Mouse (Mus musculus): ENCODE data around the gene Hsf5. TPM values are rescaled to one million over a fixed set of nuclear protein-coding genes. Genes with fewer than 3 reads are reported as not detected.

Gene Hsf5
- polyA plus RNA-seq, 1 experiment from 2014 or later, result 0.52 TPM

GRCm38 (mm10) chr11:87595327-87595841 lies 21.6 kb upstream of the Hsf5 start:
- Histone ChIP-seq H3K27ac (ENCODE audit: low read depth, low read length) (peak overlapping the region; percentile 71), H3K36me3 (ENCODE audit: control insufficient read depth, insufficient read depth, low read length) (peaks cover 5% of the 10 kb centered on the region), H3K9ac (ENCODE audit: low read length) (peak overlapping the region; percentile 94), H3K4me1 (replicated peaks; ENCODE audit: control insufficient read depth, insufficient read depth, low read length) (peaks cover 21% of the 10 kb centered on the region; the same call in 1 of the 2 replicates), H3K9me3 (ENCODE audit: control insufficient read depth, low read length) (no peaks in the 10 kb centered on the region), H3K4me3 (ENCODE audit: low read depth, low read length) (peak overlapping the region; percentile 72), H3K27me3 (ENCODE audit: control insufficient read depth, insufficient read depth, low read length) (no peaks in the 10 kb centered on the region), H3K4me2 (ENCODE audit: low read depth, low read length, severe bottlenecking) (peak overlapping the region; percentile 92)
- peak; percentile 59 for ATAC-seq (replicated peaks; ENCODE audit: low FRiP score)
- 2% methylated on average over 29 of the region's 37 CpGs for WGBS
- DNase-seq (ENCODE audit: low spot score), result peak; percentile 94

DNA sequence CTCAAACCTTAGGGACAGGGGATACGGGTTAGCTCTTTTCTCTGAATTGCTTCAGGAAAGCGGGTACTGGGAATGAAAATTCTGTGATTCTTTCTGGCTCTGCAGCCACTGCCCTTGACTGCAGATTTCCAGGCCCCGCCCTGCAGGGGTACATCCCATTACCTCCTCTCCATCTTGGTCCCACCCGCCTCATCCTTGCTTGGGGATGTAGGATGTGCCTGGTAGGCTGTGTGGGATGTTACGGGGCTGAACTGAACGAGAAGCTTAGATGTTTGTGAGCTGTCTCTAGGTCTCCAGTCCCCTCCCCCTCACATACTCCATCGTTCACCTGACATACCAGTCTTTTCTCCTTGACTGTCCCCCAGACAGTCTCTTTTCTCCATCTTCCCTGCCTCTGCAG lies 21.0 kb upstream of the Hsf5 start:
- H3K27me3 ChIP-seq (ENCODE audit: control insufficient read depth, insufficient read depth, low read length), result no peaks in the 10 kb centered on the region
- H3K36me3 ChIP-seq (ENCODE audit: control insufficient read depth, insufficient read depth, low read length), result peaks cover 10% of the 10 kb centered on the region
- WGBS, result 9% methylated on average over 7 of the region's 7 CpGs
- peaks cover 18% of the 10 kb centered on the region; the same call in 1 of the 2 replicates for H3K4me1 ChIP-seq (replicated peaks; ENCODE audit: control insufficient read depth, insufficient read depth, low read length)
- no peak for DNase-seq (ENCODE audit: low spot score)
- peak overlapping the region; percentile 94 for H3K9ac ChIP-seq (ENCODE audit: low read length)
- H3K4me2 ChIP-seq (ENCODE audit: low read depth, low read length, severe bottlenecking), result peak overlapping the region; percentile 92
- ATAC-seq (replicated peaks; ENCODE audit: low FRiP score), result no peak
- peak overlapping the region; percentile 72 for H3K4me3 ChIP-seq (ENCODE audit: low read depth, low read length)
- peak overlapping the region; percentile 71 for H3K27ac ChIP-seq (ENCODE audit: low read depth, low read length)
- H3K9me3 ChIP-seq (ENCODE audit: control insufficient read depth, low read length), result no peaks in the 10 kb centered on the region

GRCm38 (mm10) chr11:87596492-87596891 lies 20.5 kb upstream of the Hsf5 start:
- Histone ChIP-seq H3K4me3 (ENCODE audit: low read depth, low read length) (peak overlapping the region; percentile 72), H3K9me3 (ENCODE audit: control insufficient read depth, low read length) (no peaks in the 10 kb centered on the region), H3K36me3 (ENCODE audit: control insufficient read depth, insufficient read depth, low read length) (peaks cover 11% of the 10 kb centered on the region), H3K9ac (ENCODE audit: low read length) (peak overlapping the region; percentile 94), H3K4me1 (replicated peaks; ENCODE audit: control insufficient read depth, insufficient read depth, low read length) (peaks cover 18% of the 10 kb centered on the region; the same call in 1 of the 2 replicates), H3K27ac (ENCODE audit: low read depth, low read length) (0 out of 2 replicates have a peak overlapping the region, but pooled peaks have one; percentile 20), H3K27me3 (ENCODE audit: control insufficient read depth, insufficient read depth, low read length) (no peaks in the 10 kb centered on the region), H3K4me2 (ENCODE audit: low read depth, low read length, severe bottlenecking) (peak overlapping the region; percentile 92)
- WGBS, result 27% methylated on average over 2 of the region's 2 CpGs
- no peak for ATAC-seq (replicated peaks; ENCODE audit: low FRiP score)
- DNase-seq (ENCODE audit: low spot score), result no peak

DNA sequence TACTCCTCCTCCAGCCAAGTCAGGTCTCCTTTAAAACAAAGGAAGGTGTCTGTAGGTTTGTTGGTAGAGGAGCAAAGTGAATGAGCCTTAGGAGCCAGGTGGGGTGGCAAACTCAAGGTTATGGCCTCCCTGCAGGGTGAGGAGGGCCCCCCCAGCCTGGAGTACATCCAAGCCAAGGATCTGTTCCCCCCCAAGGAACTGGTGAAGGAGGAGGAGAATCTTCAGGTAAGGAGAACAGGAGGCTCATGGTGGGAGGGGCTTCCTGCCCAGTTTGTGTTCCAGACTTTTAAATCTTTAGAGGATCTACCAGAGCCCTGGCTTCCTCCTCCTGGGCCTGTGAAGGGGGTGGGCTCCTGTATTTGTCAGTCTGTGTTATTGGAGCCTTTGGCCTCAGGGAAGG lies 19.9 kb upstream of the Hsf5 start:
- peaks cover 11% of the 10 kb centered on the region for H3K36me3 ChIP-seq (ENCODE audit: control insufficient read depth, insufficient read depth, low read length)
- H3K4me2 ChIP-seq (ENCODE audit: low read depth, low read length, severe bottlenecking), result peak overlapping the region; percentile 92; the same call in 1 of the 2 replicates
- H3K4me1 ChIP-seq (replicated peaks; ENCODE audit: control insufficient read depth, insufficient read depth, low read length), result peaks cover 18% of the 10 kb centered on the region; the same call in 1 of the 2 replicates
- no peak for DNase-seq (ENCODE audit: low spot score)
- H3K9me3 ChIP-seq (ENCODE audit: control insufficient read depth, low read length), result no peaks in the 10 kb centered on the region
- peak overlapping the region; percentile 72; the same call in 1 of the 2 replicates for H3K4me3 ChIP-seq (ENCODE audit: low read depth, low read length)
- no peak for ATAC-seq (replicated peaks; ENCODE audit: low FRiP score)
- H3K9ac ChIP-seq (ENCODE audit: low read length), result peak overlapping the region; percentile 94; the same call in 1 of the 2 replicates
- H3K27ac ChIP-seq (ENCODE audit: low read depth, low read length), result no peak overlapping the region
- no peaks in the 10 kb centered on the region for H3K27me3 ChIP-seq (ENCODE audit: control insufficient read depth, insufficient read depth, low read length)

- 88% methylated on average over 13 of the region's 13 CpGs for WGBS
- no peak overlapping the region for H3K27ac ChIP-seq (ENCODE audit: low read depth, low read length)
- H3K4me3 ChIP-seq (ENCODE audit: low read depth, low read length), result no peak overlapping the region
- H3K4me1 ChIP-seq (replicated peaks; ENCODE audit: control insufficient read depth, insufficient read depth, low read length), result peaks cover 7% of the 10 kb centered on the region; the same call in 1 of the 2 replicates
- ATAC-seq (replicated peaks; ENCODE audit: low FRiP score) (no peak), DNase-seq (ENCODE audit: low spot score) (no peak)
- no peak overlapping the region for H3K4me2 ChIP-seq (ENCODE audit: low read depth, low read length, severe bottlenecking)
- H3K9me3 ChIP-seq (ENCODE audit: control insufficient read depth, low read length), result no peaks in the 10 kb centered on the region
- H3K27me3 ChIP-seq (ENCODE audit: control insufficient read depth, insufficient read depth, low read length), result no peaks in the 10 kb centered on the region
- no peak overlapping the region for H3K9ac ChIP-seq (ENCODE audit: low read length)
- H3K36me3 ChIP-seq (ENCODE audit: control insufficient read depth, insufficient read depth, low read length), result peaks cover 24% of the 10 kb centered on the region
Measured at GRCm38 (mm10) chr11:87599395-87600089, 17.4 kb upstream of the Hsf5 start.

- DNase-seq (ENCODE audit: low spot score), result peak; percentile 42
- 0 out of 2 replicates have a peak, but pooled peaks cover 7% of the 10 kb centered on the region for H3K4me1 ChIP-seq (replicated peaks; ENCODE audit: control insufficient read depth, insufficient read depth, low read length)
- H3K9ac ChIP-seq (ENCODE audit: low read length), result no peak overlapping the region
- no peak overlapping the region for H3K27ac ChIP-seq (ENCODE audit: low read depth, low read length)
- H3K9me3 ChIP-seq (ENCODE audit: control insufficient read depth, low read length), result no peaks in the 10 kb centered on the region
- H3K36me3 ChIP-seq (ENCODE audit: control insufficient read depth, insufficient read depth, low read length), result peaks cover 32% of the 10 kb centered on the region
- H3K27me3 ChIP-seq (ENCODE audit: control insufficient read depth, insufficient read depth, low read length), result no peaks in the 10 kb centered on the region
- H3K4me2 ChIP-seq (ENCODE audit: low read depth, low read length, severe bottlenecking), result no peak overlapping the region
- H3K4me3 ChIP-seq (ENCODE audit: low read depth, low read length), result no peak overlapping the region
- no peak for ATAC-seq (replicated peaks; ENCODE audit: low FRiP score)
- WGBS, result 94% methylated on average over 10 of the region's 10 CpGs
Measured at GRCm38 (mm10) chr11:87600322-87600853, 16.6 kb upstream of the Hsf5 start.

GRCm38 (mm10) chr11:87602234-87602633 lies 14.7 kb upstream of the Hsf5 start:
- Histone ChIP-seq H3K9ac (ENCODE audit: low read length) (no peak overlapping the region), H3K4me1 (replicated peaks; ENCODE audit: control insufficient read depth, insufficient read depth, low read length) (no peaks in the 10 kb centered on the region), H3K27ac (ENCODE audit: low read depth, low read length) (no peak overlapping the region), H3K4me3 (ENCODE audit: low read depth, low read length) (no peak overlapping the region), H3K27me3 (ENCODE audit: control insufficient read depth, insufficient read depth, low read length) (no peaks in the 10 kb centered on the region), H3K4me2 (ENCODE audit: low read depth, low read length, severe bottlenecking) (no peak overlapping the region), H3K9me3 (ENCODE audit: control insufficient read depth, low read length) (no peaks in the 10 kb centered on the region), H3K36me3 (ENCODE audit: control insufficient read depth, insufficient read depth, low read length) (peaks cover 34% of the 10 kb centered on the region)
- DNase-seq (ENCODE audit: low spot score) (no peak), ATAC-seq (replicated peaks; ENCODE audit: low FRiP score) (no peak)
- WGBS, result 93% methylated on average over 9 of the region's 9 CpGs

DNA sequence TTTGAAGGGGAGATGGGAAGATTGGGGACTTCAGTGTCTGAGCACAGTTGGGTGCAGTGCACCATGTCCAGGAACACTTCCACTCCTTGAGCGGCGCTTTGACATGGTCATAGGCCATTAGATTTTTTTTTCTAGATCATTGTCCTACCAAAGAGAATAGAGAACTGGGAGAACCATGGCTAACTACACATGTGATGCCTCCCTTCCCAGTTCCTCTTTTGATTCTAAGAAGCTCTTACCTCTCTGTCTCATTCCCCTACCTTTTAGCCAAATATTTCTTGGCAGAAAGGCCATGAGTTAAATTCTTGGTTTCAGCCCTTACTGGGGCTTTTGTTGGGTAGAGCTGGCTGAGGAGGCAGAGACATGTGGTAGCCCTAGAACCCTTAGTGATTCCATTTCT lies 13.4 kb upstream of the Hsf5 start:
- DNase-seq (ENCODE audit: low spot score), result no peak
- ATAC-seq (replicated peaks; ENCODE audit: low FRiP score), result no peak
- 96% methylated on average over 2 of the region's 2 CpGs for WGBS
- Histone ChIP-seq H3K9me3 (ENCODE audit: control insufficient read depth, low read length) (no peaks in the 10 kb centered on the region), H3K27me3 (ENCODE audit: control insufficient read depth, insufficient read depth, low read length) (no peaks in the 10 kb centered on the region), H3K36me3 (ENCODE audit: control insufficient read depth, insufficient read depth, low read length) (peaks cover 29% of the 10 kb centered on the region; the same call in 1 of the 2 replicates), H3K9ac (ENCODE audit: low read length) (no peak overlapping the region), H3K4me1 (replicated peaks; ENCODE audit: control insufficient read depth, insufficient read depth, low read length) (no peaks in the 10 kb centered on the region), H3K4me2 (ENCODE audit: low read depth, low read length, severe bottlenecking) (no peak overlapping the region), H3K4me3 (ENCODE audit: low read depth, low read length) (no peak overlapping the region), H3K27ac (ENCODE audit: low read depth, low read length) (no peak overlapping the region)

All from forebrain, embryonic 11.5 days (tissue).